Mouse (Mus musculus) forebrain, embryonic 13.5 days (tissue): ENCODE data around the gene Ubash3b. TPM values are rescaled to one million over a fixed set of nuclear protein-coding genes. Genes with fewer than 3 reads are reported as not detected.

ENCODE experiments used
- ATAC-seq: fragments of 200-750 bp; cut with Nextera tagmentation; 2 replicates; pipeline ENCODE4 v1.8.0; 2017
- H3K27ac ChIP-seq: fragments of 300-500 bp; sonication (generic); 2 replicates; pipeline ENCODE4 v1.5.1; 2015; ENCODE audit warnings: inconsistent platforms, mild to moderate bottlenecking, moderate library complexity
- H3K27me3 ChIP-seq: fragments of 300-500 bp; sonication (generic); 2 replicates; pipeline ENCODE4 v1.6.1; 2015; ENCODE audit warnings: mild to moderate bottlenecking, inconsistent platforms
- H3K36me3 ChIP-seq: fragments of 300-500 bp; sonication (generic); 2 replicates; pipeline ENCODE4 v1.6.1; 2015; ENCODE audit warnings: mild to moderate bottlenecking, inconsistent platforms; ENCODE audit not compliant: poor library complexity, severe bottlenecking
- H3K4me1 ChIP-seq: fragments of 300-500 bp; sonication (generic); 2 replicates; pipeline ENCODE4 v1.6.1; 2015; ENCODE audit warnings: inconsistent platforms
- H3K4me2 ChIP-seq: fragments of 300-500 bp; sonication (generic); 2 replicates; pipeline ENCODE4 v1.6.1; 2015; ENCODE audit warnings: inconsistent platforms, mild to moderate bottlenecking, moderate library complexity
- H3K4me3 ChIP-seq: fragments of 300-500 bp; sonication (generic); 2 replicates; pipeline ENCODE4 v1.5.1; 2015; ENCODE audit warnings: mild to moderate bottlenecking, inconsistent platforms
- H3K9ac ChIP-seq: fragments of 300-500 bp; sonication (generic); 2 replicates; pipeline ENCODE4 v1.6.1; 2015; ENCODE audit warnings: mild to moderate bottlenecking, inconsistent platforms
- H3K9me3 ChIP-seq: fragments of 300-500 bp; sonication (generic); replicated peaks from 2 replicates; pipeline ENCODE4 v1.6.1; 2016; ENCODE audit warnings: inconsistent platforms
- WGBS: fragments of 180-500 bp; shearing (Covaris S2); methylation state at CpG from one replicate; pipeline ENCODE4 v1.1.7; 2015; 5-methylcytosine and 5-hydroxymethylcytosine counted together
- polyA plus RNA-seq: library from polyadenylated mRNA; unstranded; fragments of >200 nt; fragmentation: Nextera tagmentation; extraction: Ambion mirVana; gene quantifications from 2 replicates; pipeline ENCODE4 v1.2.1, GENCODE M21; 2015

Gene Ubash3b
- polyA plus RNA-seq, 1 experiment from 2014 or later = 9.7 TPM

GRCm38 (mm10) chr9:41103722-41104121 is 57.8 kb downstream of the Ubash3b start:
- WGBS = 95% methylated on average over 8 of the region's 8 CpGs
- no peak overlapping the region for H3K4me2 ChIP-seq
- H3K27me3 ChIP-seq = no peaks in the 10 kb centered on the region
- H3K9ac ChIP-seq = no peak overlapping the region
- no peak for ATAC-seq
- H3K4me1 ChIP-seq = peaks cover 13% of the 10 kb centered on the region
- no peaks in the 10 kb centered on the region for H3K36me3 ChIP-seq
- H3K27ac ChIP-seq = no peak overlapping the region
- no peaks in the 10 kb centered on the region for H3K9me3 ChIP-seq
- H3K4me3 ChIP-seq = no peak overlapping the region

GRCm38 (mm10) chr9:41102613-41103012 is 58.9 kb downstream of the Ubash3b start:
- Histone ChIP-seq H3K9ac (no peak overlapping the region), H3K4me1 (peaks cover 4% of the 10 kb centered on the region; the same call in 1 of the 2 replicates), H3K36me3 (no peaks in the 10 kb centered on the region), H3K4me3 (no peak overlapping the region), H3K27me3 (no peaks in the 10 kb centered on the region), H3K27ac (no peak overlapping the region), H3K4me2 (no peak overlapping the region), H3K9me3 (no peaks in the 10 kb centered on the region)
- no peak for ATAC-seq
- 85% methylated on average over 10 of the region's 10 CpGs for WGBS

GRCm38 (mm10) chr9:41099897-41100296 is 61.6 kb downstream of the Ubash3b start:
- Histone ChIP-seq H3K27ac (no peak overlapping the region), H3K4me3 (no peak overlapping the region), H3K9me3 (no peaks in the 10 kb centered on the region), H3K27me3 (no peaks in the 10 kb centered on the region), H3K9ac (no peak overlapping the region), H3K4me2 (no peak overlapping the region), H3K36me3 (no peaks in the 10 kb centered on the region), H3K4me1 (no peaks in the 10 kb centered on the region)
- ATAC-seq = no peak
- 82% methylated on average over 8 of the region's 8 CpGs for WGBS

- Histone ChIP-seq H3K4me1 (no peaks in the 10 kb centered on the region), H3K4me2 (no peak overlapping the region), H3K36me3 (no peaks in the 10 kb centered on the region), H3K9ac (no peak overlapping the region), H3K27ac (no peak overlapping the region), H3K27me3 (no peaks in the 10 kb centered on the region), H3K4me3 (no peak overlapping the region), H3K9me3 (no peaks in the 10 kb centered on the region)
- 70% methylated on average over 5 of the region's 5 CpGs for WGBS
- no peak for ATAC-seq
Measured at GRCm38 (mm10) chr9:41099067-41099466, 62.4 kb downstream of the Ubash3b start.

GRCm38 (mm10) chr9:41098065-41098464 is 63.4 kb downstream of the Ubash3b start:
- H3K27me3 ChIP-seq = no peaks in the 10 kb centered on the region
- no peak overlapping the region for H3K9ac ChIP-seq
- H3K36me3 ChIP-seq = no peaks in the 10 kb centered on the region
- no peaks in the 10 kb centered on the region for H3K4me1 ChIP-seq
- no peak for ATAC-seq
- H3K27ac ChIP-seq = no peak overlapping the region
- no peaks in the 10 kb centered on the region for H3K9me3 ChIP-seq
- H3K4me3 ChIP-seq = no peak overlapping the region
- H3K4me2 ChIP-seq = no peak overlapping the region
- WGBS = 83% methylated on average over 6 of the region's 6 CpGs

- no peaks in the 10 kb centered on the region for H3K9me3 ChIP-seq
- ATAC-seq = no peak
- no peaks in the 10 kb centered on the region for H3K36me3 ChIP-seq
- H3K4me3 ChIP-seq = no peak overlapping the region
- WGBS = 96% methylated on average over 12 of the region's 12 CpGs
- H3K27ac ChIP-seq = no peak overlapping the region
- no peak overlapping the region for H3K9ac ChIP-seq
- H3K4me2 ChIP-seq = no peak overlapping the region
- H3K27me3 ChIP-seq = no peaks in the 10 kb centered on the region
- H3K4me1 ChIP-seq = no peaks in the 10 kb centered on the region
Measured at GRCm38 (mm10) chr9:41091993-41092392, 69.5 kb downstream of the Ubash3b start.

GRCm38 (mm10) chr9:41091187-41091586 is 70.3 kb downstream of the Ubash3b start:
- no peak for ATAC-seq
- no peak overlapping the region for H3K4me3 ChIP-seq
- no peaks in the 10 kb centered on the region for H3K36me3 ChIP-seq
- 88% methylated on average over 7 of the region's 7 CpGs for WGBS
- H3K9ac ChIP-seq = no peak overlapping the region
- no peaks in the 10 kb centered on the region for H3K27me3 ChIP-seq
- no peaks in the 10 kb centered on the region for H3K9me3 ChIP-seq
- H3K4me2 ChIP-seq = no peak overlapping the region
- no peak overlapping the region for H3K27ac ChIP-seq
- H3K4me1 ChIP-seq = no peaks in the 10 kb centered on the region

- WGBS = 85% methylated on average over 9 of the region's 9 CpGs
- ATAC-seq = no peak
Measured at GRCm38 (mm10) chr9:41087831-41088383, 73.6 kb downstream of the Ubash3b start.

GRCm38 (mm10) chr9:41084191-41084901 is 77.2 kb downstream of the Ubash3b start:
- Histone ChIP-seq H3K4me2 (no peak overlapping the region), H3K36me3 (no peaks in the 10 kb centered on the region), H3K4me3 (no peak overlapping the region), H3K9ac (no peak overlapping the region), H3K27me3 (no peaks in the 10 kb centered on the region), H3K4me1 (peaks cover 17% of the 10 kb centered on the region), H3K27ac (no peak overlapping the region), H3K9me3 (no peaks in the 10 kb centered on the region)
- 65% methylated on average over 11 of the region's 11 CpGs for WGBS
- ATAC-seq = no peak

More at GRCm38 (mm10) chr9:41087831-41088383, 73.6 kb downstream of the Ubash3b start:
- Histone ChIP-seq H3K27ac (no peak overlapping the region; the same call in 1 of the 2 replicates), H3K9me3 (no peaks in the 10 kb centered on the region), H3K27me3 (no peaks in the 10 kb centered on the region), H3K4me2 (no peak overlapping the region), H3K36me3 (no peaks in the 10 kb centered on the region), H3K9ac (no peak overlapping the region), H3K4me1 (peaks cover 14% of the 10 kb centered on the region), H3K4me3 (no peak overlapping the region)

- ATAC-seq = no peak
- Histone ChIP-seq H3K4me1 (peaks cover 23% of the 10 kb centered on the region), H3K9ac (no peak overlapping the region), H3K4me3 (no peak overlapping the region), H3K4me2 (no peak overlapping the region), H3K27ac (no peak overlapping the region), H3K9me3 (no peaks in the 10 kb centered on the region), H3K36me3 (no peaks in the 10 kb centered on the region), H3K27me3 (no peaks in the 10 kb centered on the region)
- WGBS = 82% methylated on average over 6 of the region's 6 CpGs
Measured at GRCm38 (mm10) chr9:41083386-41084055, 78.0 kb downstream of the Ubash3b start.

GRCm38 (mm10) chr9:41082891-41083290 is 78.6 kb downstream of the Ubash3b start:
- no peak for ATAC-seq
- Histone ChIP-seq H3K27ac (no peak overlapping the region), H3K27me3 (no peaks in the 10 kb centered on the region), H3K4me2 (no peak overlapping the region), H3K9me3 (no peaks in the 10 kb centered on the region), H3K9ac (no peak overlapping the region), H3K4me3 (no peak overlapping the region), H3K4me1 (peaks cover 30% of the 10 kb centered on the region), H3K36me3 (no peaks in the 10 kb centered on the region)
- WGBS = 87% methylated on average over 3 of the region's 3 CpGs

GRCm38 (mm10) chr9:41080877-41081276 is 80.6 kb downstream of the Ubash3b start:
- H3K4me3 ChIP-seq = no peak overlapping the region
- no peaks in the 10 kb centered on the region for H3K9me3 ChIP-seq
- H3K27ac ChIP-seq = no peak overlapping the region
- H3K27me3 ChIP-seq = no peaks in the 10 kb centered on the region
- WGBS = 79% methylated on average over 5 of the region's 5 CpGs
- H3K9ac ChIP-seq = no peak overlapping the region
- H3K4me2 ChIP-seq = no peak overlapping the region
- peaks cover 50% of the 10 kb centered on the region for H3K4me1 ChIP-seq
- no peaks in the 10 kb centered on the region for H3K36me3 ChIP-seq
- no peak for ATAC-seq
